Comparison of ENCODE assay signal across 12 mouse cellular contexts in genomic region chr9:43808546-43808945, GRCm38 (mm10).
A peak's percentile ranks its signal among the peaks of the same experiment; 100 is the strongest.
DNase-seq lines count a peak whose midpoint lies in the region; ATAC-seq and TF ChIP-seq lines count a peak whose summit lies in the region.
"Had no signal": no experiment of that assay in that cellular context is flagged by ENCODE, and none has a peak within 500 bp of the region (broad histone marks: within the 10 kb centered on the region; RNA-seq: fewer than 3 reads in every experiment).

No protein-coding gene starts in this region.

- H3K36me3 ChIP-seq in heart, embryonic 12.5 days = peaks cover 3% of the 10 kb centered on the region; the same call in 1 of the 2 replicates
- H3K36me3 ChIP-seq in stomach, embryonic 15.5 days = no peaks in the 10 kb centered on the region
- H3K36me3 ChIP-seq in stomach, postnatal 0 days (ENCODE audit: control insufficient read depth, insufficient read depth, low read length) = 0 out of 2 replicates have a peak, but pooled peaks cover 2% of the 10 kb centered on the region
- H3K36me3 ChIP-seq in kidney, embryonic 14.5 days (ENCODE audit: control insufficient read depth, insufficient read depth, low read length) = no peaks in the 10 kb centered on the region; the same call in 1 of the 2 replicates

- no peak for ATAC-seq in heart, embryonic 12.5 days (ENCODE audit: insufficient number of reproducible peaks, low FRiP score)
- ATAC-seq in stomach, embryonic 15.5 days (ENCODE audit: insufficient read depth, low FRiP score, low read depth) = no peak
- no peak for ATAC-seq in stomach, postnatal 0 days (ENCODE audit: low FRiP score, low TSS enrichment)
- peak; percentile 18; the same call in 1 of the 2 replicates for ATAC-seq in kidney, embryonic 14.5 days (ENCODE audit: low FRiP score, low TSS enrichment)
- ATAC-seq: CD4-positive, CD25-positive, alpha-beta regulatory T cell, adult 4 months; lung, postnatal 0 days had no signal

- DNase-seq in heart, adult 18-20 months = peak; percentile 30 to 35
- no peak for DNase-seq in stomach, postnatal 0 days (ENCODE audit: low spot score)
- no peak for DNase-seq in ovary, postnatal 10 days (ENCODE audit: low spot score)
- no peak for DNase-seq in thymus, postnatal 0 days (ENCODE audit: low spot score)
- DNase-seq in c-Kit-positive CD71-positive TER-119-positive erythroid progenitor cells, embryonic 14.5 days (ENCODE audit: low spot score) = no peak
- DNase-seq: heart, postnatal 36 days had no signal

- H3K9me3 ChIP-seq in heart, embryonic 12.5 days (replicated peaks) = no peaks in the 10 kb centered on the region
- no peaks in the 10 kb centered on the region for H3K9me3 ChIP-seq in stomach, embryonic 15.5 days
- no peaks in the 10 kb centered on the region for H3K9me3 ChIP-seq in stomach, postnatal 0 days (ENCODE audit: control insufficient read depth, low read length)
- no peaks in the 10 kb centered on the region for H3K9me3 ChIP-seq in kidney, embryonic 14.5 days (ENCODE audit: control insufficient read depth, low read length)
- H3K9me3 ChIP-seq: neural tube, embryonic 12.5 days had no signal

- no peak for TF ChIP-seq CTCF in stomach, postnatal 0 days (IDR thresholded peaks at IDR 0.05; ENCODE audit: low read depth)

- H3K4me2 ChIP-seq in heart, embryonic 12.5 days = no peak overlapping the region
- H3K4me2 ChIP-seq in stomach, embryonic 15.5 days = no peak overlapping the region
- no peak overlapping the region for H3K4me2 ChIP-seq in stomach, postnatal 0 days (replicated peaks; ENCODE audit: low read depth)
- no peak overlapping the region for H3K4me2 ChIP-seq in kidney, embryonic 14.5 days (replicated peaks; ENCODE audit: low read depth, low read length)
- H3K4me2 ChIP-seq: neural tube, embryonic 12.5 days had no signal

- WGBS in heart, embryonic 12.5 days = 26% methylated on average over 7 of the region's 7 CpGs
- 24% methylated on average over 7 of the region's 7 CpGs for WGBS in stomach, embryonic 15.5 days
- WGBS in stomach, postnatal 0 days = 30% methylated on average over 7 of the region's 7 CpGs
- 15% methylated on average over 7 of the region's 7 CpGs for WGBS in kidney, embryonic 14.5 days

- no peak overlapping the region for H3K27ac ChIP-seq in heart, embryonic 12.5 days (ENCODE audit: poor library complexity, severe bottlenecking)
- H3K27ac ChIP-seq in stomach, embryonic 15.5 days = 0 out of 2 replicates have a peak overlapping the region, but pooled peaks have one; percentile 33
- H3K27ac ChIP-seq in stomach, postnatal 0 days (replicated peaks) = no peak overlapping the region
- no peak overlapping the region for H3K27ac ChIP-seq in kidney, embryonic 14.5 days (ENCODE audit: low read depth, low read length)
- H3K27ac ChIP-seq: neural tube, embryonic 12.5 days had no signal

- H3K9ac ChIP-seq in heart, embryonic 12.5 days = no peak overlapping the region
- H3K9ac ChIP-seq in stomach, embryonic 15.5 days = no peak overlapping the region
- no peak overlapping the region for H3K9ac ChIP-seq in stomach, postnatal 0 days (ENCODE audit: low read length)
- no peak overlapping the region for H3K9ac ChIP-seq in kidney, embryonic 14.5 days (ENCODE audit: low read depth, low read length)
- H3K9ac ChIP-seq: neural tube, embryonic 12.5 days had no signal

- 0 out of 2 replicates have a peak, but pooled peaks cover 13% of the 10 kb centered on the region for H3K4me1 ChIP-seq in heart, embryonic 12.5 days (replicated peaks)
- H3K4me1 ChIP-seq in stomach, embryonic 15.5 days = peaks cover 4% of the 10 kb centered on the region; the same call in 1 of the 2 replicates
- H3K4me1 ChIP-seq in stomach, postnatal 0 days (replicated peaks; ENCODE audit: control insufficient read depth, insufficient read depth) = no peaks in the 10 kb centered on the region
- H3K4me1 ChIP-seq in kidney, embryonic 14.5 days (ENCODE audit: control insufficient read depth, insufficient read depth, low read length) = peaks cover 11% of the 10 kb centered on the region

- no peak for TF ChIP-seq EP300 in stomach, postnatal 0 days (optimal IDR thresholded peaks at IDR 0.05)

- peaks cover 4% of the 10 kb centered on the region; the same call in 1 of the 2 replicates for H3K27me3 ChIP-seq in heart, embryonic 12.5 days (replicated peaks)
- H3K27me3 ChIP-seq in stomach, embryonic 15.5 days (replicated peaks) = no peaks in the 10 kb centered on the region
- no peaks in the 10 kb centered on the region for H3K27me3 ChIP-seq in stomach, postnatal 0 days (ENCODE audit: control insufficient read depth, insufficient read depth, low read length)
- peaks cover 3% of the 10 kb centered on the region; the same call in 1 of the 2 replicates for H3K27me3 ChIP-seq in kidney, embryonic 14.5 days (ENCODE audit: control insufficient read depth, insufficient read depth, low read length)
- H3K27me3 ChIP-seq: neural tube, embryonic 12.5 days had no signal

- H3K4me3 ChIP-seq in heart, embryonic 12.5 days = no peak overlapping the region
- H3K4me3 ChIP-seq in stomach, embryonic 15.5 days (replicated peaks) = no peak overlapping the region
- H3K4me3 ChIP-seq in stomach, postnatal 0 days (ENCODE audit: low read depth, low read length) = no peak overlapping the region
- no peak overlapping the region for H3K4me3 ChIP-seq in kidney, embryonic 14.5 days (ENCODE audit: low read length)
- H3K4me3 ChIP-seq: neural tube, embryonic 12.5 days had no signal

Comparison
In these comparisons a context has a peak if more than half of its experiments do, and no peak if none do; other contexts are left out.
1. DNase-seq: peak in heart, adult 18-20 months (2 of 2); none in stomach, postnatal 0 days (single experiment), ovary, postnatal 10 days (single experiment), thymus, postnatal 0 days (single experiment) and c-Kit-positive CD71-positive TER-119-positive erythroid progenitor cells, embryonic 14.5 days (single experiment).